Mouse (Mus musculus): ENCODE measurements around the gene Pcmt1. TPM values are rescaled to one million over a fixed set of nuclear protein-coding genes. Genes with fewer than 3 reads are reported as not detected.
A peak's percentile ranks its signal among the peaks of the same experiment; 100 is the strongest.

The Pcmt1 gene
- polyA plus RNA-seq, 1 experiment, result 84.2 TPM

DNA sequence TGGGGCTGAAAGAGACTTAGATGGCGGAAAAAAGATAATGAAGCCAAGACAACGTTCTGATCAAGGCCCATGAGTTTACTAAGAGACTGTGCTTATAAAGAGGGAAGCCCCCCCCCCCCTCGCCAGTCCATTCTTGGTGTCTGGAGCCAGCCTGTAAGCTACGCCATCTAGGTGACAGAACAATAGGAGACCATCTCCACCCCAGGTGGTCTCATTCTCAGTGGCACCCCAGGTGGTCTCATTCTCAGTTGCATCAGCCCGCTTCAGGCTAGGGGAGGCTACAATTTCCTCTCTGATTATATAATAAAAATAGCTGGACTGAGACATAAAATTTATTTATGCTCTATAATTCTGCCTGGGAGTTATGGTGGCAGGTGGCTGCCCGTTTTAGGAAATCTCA is 69.3 kb downstream of the Pcmt1 start:
- TF ChIP-seq USF1 (IDR thresholded peaks at IDR 0.05; ENCODE audit: low read depth), result no peak
- TF ChIP-seq MAX (IDR thresholded peaks at IDR 0.05), result no peak
- TF ChIP-seq CTCF (IDR thresholded peaks at IDR 0.05; ENCODE audit: control insufficient read depth, insufficient read depth, insufficient read length), result no peak
- no peak for TF ChIP-seq MYOG (IDR thresholded peaks at IDR 0.05; ENCODE audit: control insufficient read depth, extremely low read depth, insufficient read length)
- no peak overlapping the region for H3K4me3 ChIP-seq (ENCODE audit: insufficient read depth, poor library complexity, severe bottlenecking)

DNA sequence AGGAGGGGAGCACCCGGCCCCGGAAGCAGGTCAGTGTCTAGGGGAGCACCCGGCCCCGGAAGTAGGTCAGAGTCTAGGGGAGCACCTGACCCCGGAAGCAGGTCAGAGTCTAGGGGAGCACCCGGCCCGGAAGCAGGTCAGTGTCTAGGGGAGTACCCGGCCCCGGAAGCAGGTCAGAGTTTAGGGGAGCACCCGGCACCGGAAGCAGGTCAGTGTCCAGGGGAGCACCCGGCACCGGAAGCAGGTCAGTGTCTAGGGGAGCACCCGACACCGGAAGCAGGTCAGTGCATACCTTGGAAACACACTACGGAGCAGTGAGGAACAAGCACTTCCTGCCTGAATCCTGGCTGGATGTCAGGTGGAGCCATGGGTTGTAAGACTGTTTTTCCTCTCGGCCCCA is 72.3 kb downstream of the Pcmt1 start:
- Histone ChIP-seq H3ac (ENCODE audit: control insufficient read depth, insufficient read length, low read depth) (no peak overlapping the region), H3K4me3 (ENCODE audit: insufficient read depth, poor library complexity, severe bottlenecking) (no peak overlapping the region), H3K79me2 (ENCODE audit: control insufficient read depth, insufficient read depth) (no peaks in the 10 kb centered on the region), H3K36me3 (ENCODE audit: control insufficient read depth, insufficient read depth) (no peaks in the 10 kb centered on the region), H3K79me3 (ENCODE audit: low read depth) (no peaks in the 10 kb centered on the region), H3K27me3 (ENCODE audit: control insufficient read depth, insufficient read depth, insufficient read length) (no peaks in the 10 kb centered on the region)
- TF ChIP-seq MYOD1 (IDR thresholded peaks at IDR 0.05; ENCODE audit: control insufficient read depth, insufficient read length, low read depth), result no peak
- TF ChIP-seq CTCF (IDR thresholded peaks at IDR 0.05; ENCODE audit: control insufficient read depth, insufficient read depth, insufficient read length), result no peak
- no peak for TF ChIP-seq USF1 (IDR thresholded peaks at IDR 0.05; ENCODE audit: low read depth)

More for the DNA sequence above, 69.3 kb downstream of the Pcmt1 start:
- H3K79me2 ChIP-seq (ENCODE audit: control insufficient read depth, insufficient read depth), result no peaks in the 10 kb centered on the region
- H3K27me3 ChIP-seq (ENCODE audit: control insufficient read depth, insufficient read depth, insufficient read length), result no peaks in the 10 kb centered on the region
- no peak overlapping the region for H3ac ChIP-seq (ENCODE audit: control insufficient read depth, insufficient read length, low read depth)
- no peaks in the 10 kb centered on the region for H3K36me3 ChIP-seq (ENCODE audit: control insufficient read depth, insufficient read depth)
- H3K79me3 ChIP-seq (ENCODE audit: low read depth), result no peaks in the 10 kb centered on the region

DNA sequence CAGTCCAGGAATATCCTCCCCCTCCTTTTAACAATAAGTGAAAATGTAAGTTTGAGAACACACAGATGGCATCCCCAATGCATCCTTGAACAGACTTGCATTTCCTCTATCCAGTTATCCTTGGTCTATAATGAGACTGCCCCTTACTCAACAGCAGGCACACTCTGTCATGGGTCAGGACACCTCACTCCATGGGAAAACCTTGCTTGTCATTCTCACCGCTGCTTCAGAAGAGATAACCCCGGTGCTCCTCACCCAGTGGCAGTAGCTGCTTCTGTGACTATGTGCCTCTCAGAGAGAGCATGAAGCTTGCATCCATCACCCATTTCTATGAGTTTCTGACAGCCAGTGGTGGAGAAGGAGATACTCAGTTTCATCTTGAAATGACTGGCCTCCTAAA is 74.5 kb downstream of the Pcmt1 start:
- H3K79me3 ChIP-seq (ENCODE audit: low read depth), result no peaks in the 10 kb centered on the region
- no peaks in the 10 kb centered on the region for H3K36me3 ChIP-seq (ENCODE audit: control insufficient read depth, insufficient read depth)
- TF ChIP-seq CTCF (IDR thresholded peaks at IDR 0.05; ENCODE audit: control insufficient read depth, insufficient read depth, insufficient read length), result no peak
- H3ac ChIP-seq (ENCODE audit: control insufficient read depth, insufficient read length, low read depth), result no peak overlapping the region
- H3K79me2 ChIP-seq (ENCODE audit: control insufficient read depth, insufficient read depth), result no peaks in the 10 kb centered on the region
- no peak overlapping the region for H3K4me3 ChIP-seq (ENCODE audit: insufficient read depth, poor library complexity, severe bottlenecking)
- no peaks in the 10 kb centered on the region for H3K27me3 ChIP-seq (ENCODE audit: control insufficient read depth, insufficient read depth, insufficient read length)

DNA sequence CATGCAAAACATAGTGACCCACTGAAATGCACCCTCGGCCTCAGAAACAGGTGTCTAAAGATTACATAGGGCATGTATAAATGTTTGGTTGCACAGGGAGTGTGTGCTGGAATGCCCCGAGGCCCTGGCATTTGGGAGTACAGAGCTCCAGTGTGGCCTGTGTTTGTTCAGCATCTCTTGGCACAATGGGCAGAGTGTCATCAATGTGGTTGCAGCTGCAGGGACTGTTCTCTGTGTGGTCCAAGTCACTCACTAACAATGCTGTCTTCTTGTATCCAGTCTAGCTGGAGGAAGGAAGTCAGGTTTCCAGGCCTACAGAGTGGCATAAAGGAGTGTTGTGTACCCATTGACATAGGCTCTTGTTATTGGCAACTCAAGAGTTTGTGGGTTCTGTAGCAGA is 75.8 kb downstream of the Pcmt1 start:
- TF ChIP-seq USF1 (IDR thresholded peaks at IDR 0.05; ENCODE audit: low read depth), result no peak
- TF ChIP-seq CEBPB (IDR thresholded peaks at IDR 0.05; ENCODE audit: low read depth), result no peak
- no peak for TF ChIP-seq FOSL1 (IDR thresholded peaks at IDR 0.05; ENCODE audit: insufficient read depth, low read length, poor library complexity, severe bottlenecking)
- TF ChIP-seq MYOG (IDR thresholded peaks at IDR 0.05; ENCODE audit: control insufficient read depth, extremely low read depth, insufficient read length), result no peak
- TF ChIP-seq MAX (IDR thresholded peaks at IDR 0.05), result no peak
- no peak for TF ChIP-seq MYOD1 (IDR thresholded peaks at IDR 0.05; ENCODE audit: control insufficient read depth, insufficient read length, low read depth)
- TF ChIP-seq CTCF (IDR thresholded peaks at IDR 0.05; ENCODE audit: control insufficient read depth, insufficient read depth, insufficient read length), result no peak
- H3K4me3 ChIP-seq (ENCODE audit: insufficient read depth, poor library complexity, severe bottlenecking), result no peak overlapping the region
- no peak overlapping the region for H3ac ChIP-seq (ENCODE audit: control insufficient read depth, insufficient read length, low read depth)
- H3K79me2 ChIP-seq (ENCODE audit: control insufficient read depth, insufficient read depth), result no peaks in the 10 kb centered on the region
- H3K36me3 ChIP-seq (ENCODE audit: control insufficient read depth, insufficient read depth), result no peaks in the 10 kb centered on the region
- H3K79me3 ChIP-seq (ENCODE audit: low read depth), result no peaks in the 10 kb centered on the region
- H3K27me3 ChIP-seq (ENCODE audit: control insufficient read depth, insufficient read depth, insufficient read length), result no peaks in the 10 kb centered on the region

DNA sequence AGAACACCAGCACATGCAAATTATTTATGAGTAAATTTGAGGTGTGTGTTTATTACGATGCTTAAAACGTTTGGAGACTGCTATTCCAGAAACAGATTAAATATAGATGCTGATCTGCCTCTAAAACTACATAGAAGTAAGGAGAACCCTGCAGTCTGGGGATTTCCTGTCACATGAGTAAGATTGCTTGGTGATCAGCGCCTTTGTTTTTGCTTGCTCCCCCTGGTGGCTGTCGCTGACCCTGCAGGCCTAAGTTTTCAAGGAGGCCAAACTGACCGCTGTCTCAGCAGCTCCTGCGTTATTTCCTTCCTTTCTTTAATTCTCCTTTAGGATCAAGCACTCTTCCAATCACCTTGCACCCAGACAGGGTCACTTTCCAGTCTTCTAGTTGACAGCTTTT is 80.3 kb downstream of the Pcmt1 start:
- H3K79me3 ChIP-seq (ENCODE audit: low read depth), result no peaks in the 10 kb centered on the region
- no peaks in the 10 kb centered on the region for H3K36me3 ChIP-seq (ENCODE audit: control insufficient read depth, insufficient read depth)
- no peak overlapping the region for H3K4me3 ChIP-seq (ENCODE audit: insufficient read depth, poor library complexity, severe bottlenecking)
- no peak overlapping the region for H3ac ChIP-seq (ENCODE audit: control insufficient read depth, insufficient read length, low read depth)
- H3K79me2 ChIP-seq (ENCODE audit: control insufficient read depth, insufficient read depth), result no peaks in the 10 kb centered on the region
- no peaks in the 10 kb centered on the region for H3K27me3 ChIP-seq (ENCODE audit: control insufficient read depth, insufficient read depth, insufficient read length)
- TF ChIP-seq USF1 (IDR thresholded peaks at IDR 0.05; ENCODE audit: low read depth), result peak; percentile 78
- peak; percentile 72 for TF ChIP-seq CTCF (IDR thresholded peaks at IDR 0.05; ENCODE audit: control insufficient read depth, insufficient read depth, insufficient read length)
- TF ChIP-seq FOSL1 (IDR thresholded peaks at IDR 0.05; ENCODE audit: insufficient read depth, low read length, poor library complexity, severe bottlenecking), result no peak

DNA sequence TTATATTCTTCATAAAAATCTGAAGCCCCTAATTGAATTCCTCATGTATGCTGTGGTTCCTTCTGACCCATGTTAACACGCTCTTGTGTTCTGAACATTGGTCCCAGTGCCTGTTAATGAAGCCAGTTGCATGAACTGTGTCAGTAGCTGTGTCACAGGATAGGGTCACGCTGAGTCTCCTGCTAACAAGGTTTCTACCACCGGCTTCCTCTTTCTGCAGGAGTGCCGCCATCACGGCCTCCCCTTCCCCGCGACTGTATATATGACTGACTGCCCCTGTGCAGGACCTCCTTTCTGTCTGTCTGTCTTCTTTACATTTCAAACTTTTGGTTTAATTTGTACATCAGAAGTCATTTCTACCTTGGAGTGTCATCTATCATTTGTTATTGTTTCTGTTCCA is 82.8 kb downstream of the Pcmt1 start:
- Histone ChIP-seq H3K4me3 (ENCODE audit: insufficient read depth, poor library complexity, severe bottlenecking) (no peak overlapping the region), H3K27me3 (ENCODE audit: control insufficient read depth, insufficient read depth, insufficient read length) (no peaks in the 10 kb centered on the region), H3K36me3 (ENCODE audit: control insufficient read depth, insufficient read depth) (no peaks in the 10 kb centered on the region), H3K79me2 (ENCODE audit: control insufficient read depth, insufficient read depth) (no peaks in the 10 kb centered on the region), H3ac (ENCODE audit: control insufficient read depth, insufficient read length, low read depth) (no peak overlapping the region), H3K79me3 (ENCODE audit: low read depth) (no peaks in the 10 kb centered on the region)
- TF ChIP-seq MAX (IDR thresholded peaks at IDR 0.05) (no peak), CTCF (IDR thresholded peaks at IDR 0.05; ENCODE audit: control insufficient read depth, insufficient read depth, insufficient read length) (no peak), MYOD1 (IDR thresholded peaks at IDR 0.05; ENCODE audit: control insufficient read depth, insufficient read length, low read depth) (no peak), USF1 (IDR thresholded peaks at IDR 0.05; ENCODE audit: low read depth) (no peak)

DNA sequence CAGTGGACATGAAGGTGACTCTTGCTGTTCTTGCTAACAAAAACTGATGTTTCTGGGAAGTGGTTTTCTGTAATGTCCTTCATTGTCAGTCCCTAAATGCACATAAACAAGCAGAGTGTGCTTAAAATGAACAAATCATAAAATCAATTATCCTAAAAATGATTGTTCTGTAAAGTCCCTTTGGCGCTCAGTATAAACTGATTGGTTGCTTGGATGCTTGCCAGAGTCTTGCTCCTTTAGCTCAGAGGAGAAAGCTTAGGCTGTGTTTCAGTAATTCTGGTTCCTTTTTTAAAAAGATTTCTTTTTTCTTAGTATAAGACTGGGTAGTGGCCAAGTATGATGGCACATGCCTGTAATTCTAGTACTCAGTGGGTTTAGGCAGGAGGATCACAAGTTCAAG is 84.7 kb downstream of the Pcmt1 start:
- Histone ChIP-seq H3K79me3 (ENCODE audit: low read depth) (no peaks in the 10 kb centered on the region), H3ac (ENCODE audit: control insufficient read depth, insufficient read length, low read depth) (no peak overlapping the region), H3K36me3 (ENCODE audit: control insufficient read depth, insufficient read depth) (no peaks in the 10 kb centered on the region), H3K27me3 (ENCODE audit: control insufficient read depth, insufficient read depth, insufficient read length) (no peaks in the 10 kb centered on the region), H3K4me3 (ENCODE audit: insufficient read depth, poor library complexity, severe bottlenecking) (no peak overlapping the region), H3K79me2 (ENCODE audit: control insufficient read depth, insufficient read depth) (no peaks in the 10 kb centered on the region)
- no peak for TF ChIP-seq MAX (IDR thresholded peaks at IDR 0.05)
- TF ChIP-seq CEBPB (IDR thresholded peaks at IDR 0.05; ENCODE audit: low read depth), result no peak
- TF ChIP-seq MYOD1 (IDR thresholded peaks at IDR 0.05; ENCODE audit: control insufficient read depth, insufficient read length, low read depth), result no peak
- TF ChIP-seq FOSL1 (IDR thresholded peaks at IDR 0.05; ENCODE audit: insufficient read depth, low read length, poor library complexity, severe bottlenecking), result no peak
- no peak for TF ChIP-seq USF1 (IDR thresholded peaks at IDR 0.05; ENCODE audit: low read depth)
- no peak for TF ChIP-seq CTCF (IDR thresholded peaks at IDR 0.05; ENCODE audit: control insufficient read depth, insufficient read depth, insufficient read length)
- no peak for TF ChIP-seq MYOG (IDR thresholded peaks at IDR 0.05; ENCODE audit: control insufficient read depth, extremely low read depth, insufficient read length)

Measured in C2C12 (cell line).